Mouse (Mus musculus) thymus, adult 2 months (tissue): Measurements from ENCODE around the gene Zfpm1. TPM values are rescaled to one million over a fixed set of nuclear protein-coding genes. Genes with fewer than 3 reads are reported as not detected.

Experiments used
- DNase-seq: peaks from one replicate; pipeline ENCODE4 v3.0.0; 2021
- H3K27ac ChIP-seq: fragments of 200-500 bp; 2 replicates; pipeline ENCODE4 v1.5.1; 2012; ENCODE audit warnings: low read length, control low read depth; ENCODE audit not compliant: control insufficient read depth, insufficient read depth
- H3K27me3 ChIP-seq: fragments of 200-500 bp; 2 replicates; pipeline ENCODE4 v1.6.1; 2012; ENCODE audit warnings: mild to moderate bottlenecking, low read length, moderate library complexity, mixed read lengths; ENCODE audit not compliant: control insufficient read depth, insufficient read depth
- H3K36me3 ChIP-seq: fragments of 200-500 bp; 2 replicates; pipeline ENCODE4 v1.6.1; 2012; ENCODE audit warnings: mild to moderate bottlenecking, low read length, moderate library complexity; ENCODE audit not compliant: control insufficient read depth, insufficient read depth
- H3K4me1 ChIP-seq: fragments of 200-500 bp; replicated peaks from 2 replicates; pipeline ENCODE4 v1.6.1; 2012; ENCODE audit warnings: low read length; ENCODE audit not compliant: control insufficient read depth, insufficient read depth
- H3K4me3 ChIP-seq: fragments of 200-500 bp; 2 replicates; pipeline ENCODE4 v1.5.1; 2012; ENCODE audit warnings: mild to moderate bottlenecking, low read length, control low read depth, moderate library complexity; ENCODE audit not compliant: control insufficient read depth, insufficient read depth
- CTCF ChIP-seq: fragments of 200-500 bp; IDR thresholded peaks from 2 replicates; pipeline ENCODE4 v1.5.1; 2012; ENCODE audit warnings: mild to moderate bottlenecking, control low read depth, low read length, moderate library complexity, borderline replicate concordance; ENCODE audit not compliant: control insufficient read depth, poor library complexity, insufficient read depth; ENCODE audit errors: extremely low read depth
- POLR2A ChIP-seq: fragments of 200-500 bp; IDR thresholded peaks from 2 replicates; pipeline ENCODE4 v1.6.1; 2012; ENCODE audit warnings: mild to moderate bottlenecking, low read length, control low read depth, moderate library complexity; ENCODE audit not compliant: control insufficient read depth, poor library complexity, insufficient read depth; ENCODE audit errors: extremely low read depth
- WGBS: fragments of 180-500 bp; shearing (Covaris S2); methylation state at CpG from one replicate; pipeline ENCODE4 v1.1.7; 2018; 5-methylcytosine and 5-hydroxymethylcytosine counted together
- polyA plus RNA-seq: library from polyadenylated mRNA; depleted of rRNA; stranded (reverse); fragments of >200 nt; gene quantifications from 2 replicates; pipeline ENCODE4 v1.2.3, GENCODE M21; 2012

Gene Zfpm1
- polyA plus RNA-seq, 1 experiment: 100 TPM

- Histone ChIP-seq H3K27me3 (no peaks in the 10 kb centered on the region), H3K4me3 (no peak overlapping the region), H3K27ac (no peak overlapping the region), H3K36me3 (no peaks in the 10 kb centered on the region), H3K4me1 (peaks cover 14% of the 10 kb centered on the region)
- TF ChIP-seq CTCF: no peak
- no peak for TF ChIP-seq POLR2A
- 90% methylated on average over 24 of the region's 24 CpGs for WGBS
- DNase-seq: no peak
These were observed 14.4 kb downstream of the Zfpm1 start for GRCm38 (mm10) chr8:122296173-122297001.

GRCm38 (mm10) chr8:122299581-122300254 lies 17.8 kb downstream of the Zfpm1 start:
- Histone ChIP-seq H3K4me3 (no peak overlapping the region), H3K4me1 (peaks cover 18% of the 10 kb centered on the region), H3K27me3 (no peaks in the 10 kb centered on the region), H3K36me3 (no peaks in the 10 kb centered on the region), H3K27ac (no peak overlapping the region)
- 81% methylated on average over 16 of the region's 16 CpGs for WGBS
- DNase-seq: no peak
- TF ChIP-seq POLR2A: no peak
- no peak for TF ChIP-seq CTCF

- Histone ChIP-seq H3K27me3 (no peaks in the 10 kb centered on the region), H3K27ac (no peak overlapping the region), H3K4me3 (no peak overlapping the region), H3K4me1 (peaks cover 18% of the 10 kb centered on the region), H3K36me3 (0 out of 2 replicates have a peak, but pooled peaks cover 1% of the 10 kb centered on the region)
- 98% methylated on average over 13 of the region's 13 CpGs for WGBS
- TF ChIP-seq POLR2A (no peak), CTCF (no peak)
- no peak for DNase-seq
These were observed 19.1 kb downstream of the Zfpm1 start for GRCm38 (mm10) chr8:122301081-122301480.

GRCm38 (mm10) chr8:122301866-122302265 lies 19.9 kb downstream of the Zfpm1 start:
- Histone ChIP-seq H3K27me3 (no peaks in the 10 kb centered on the region), H3K4me3 (no peak overlapping the region), H3K4me1 (peaks cover 18% of the 10 kb centered on the region), H3K36me3 (0 out of 2 replicates have a peak, but pooled peaks cover 3% of the 10 kb centered on the region), H3K27ac (no peak overlapping the region)
- TF ChIP-seq CTCF: no peak
- TF ChIP-seq POLR2A: no peak
- DNase-seq: no peak
- WGBS: 93% methylated on average over 5 of the region's 5 CpGs

GRCm38 (mm10) chr8:122303451-122303850 lies 21.5 kb downstream of the Zfpm1 start:
- Histone ChIP-seq H3K27ac (no peak overlapping the region), H3K4me3 (no peak overlapping the region), H3K4me1 (peaks cover 13% of the 10 kb centered on the region), H3K36me3 (peaks cover 5% of the 10 kb centered on the region; the same call in 1 of the 2 replicates), H3K27me3 (no peaks in the 10 kb centered on the region)
- TF ChIP-seq POLR2A (no peak), CTCF (no peak)
- WGBS: 46% methylated on average over 6 of the region's 6 CpGs
- DNase-seq: no peak

- peaks cover 6% of the 10 kb centered on the region; the same call in 1 of the 2 replicates for H3K36me3 ChIP-seq
- WGBS: 20% methylated on average over 3 of the region's 3 CpGs
- TF ChIP-seq POLR2A (no peak), CTCF (no peak)
- H3K4me1 ChIP-seq: peaks cover 13% of the 10 kb centered on the region
- DNase-seq: no peak
- H3K4me3 ChIP-seq: no peak overlapping the region
- H3K27me3 ChIP-seq: no peaks in the 10 kb centered on the region
- no peak overlapping the region for H3K27ac ChIP-seq
These were observed 22.1 kb downstream of the Zfpm1 start for GRCm38 (mm10) chr8:122304058-122304457.
